Mouse (Mus musculus) liver, embryonic 14.5 days (tissue): ENCODE data around the gene Ccdc13. TPM values are rescaled to one million over a fixed set of nuclear protein-coding genes. Genes with fewer than 3 reads are reported as not detected.

Experiments
- ATAC-seq: fragments of 200-750 bp; cut with Nextera tagmentation; 2 replicates; pipeline ENCODE4 v1.8.0; 2017; ENCODE audit warnings: moderate number of reproducible peaks, mild to moderate bottlenecking, moderate library complexity; ENCODE audit not compliant: insufficient read depth
- DNase-seq, 3 experiments: peaks; one replicate each; pipeline ENCODE4 v3.0.0-alpha.2; 2012 to 2013; ENCODE audit warnings: low read depth in 3 of 3, low spot score in 3 of 3
- H3K27ac ChIP-seq: fragments of 300-500 bp; sonication (generic); 2 replicates; pipeline ENCODE4 v1.5.1; 2014; ENCODE audit warnings: moderate library complexity, mild to moderate bottlenecking, control low read depth, inconsistent platforms
- H3K27me3 ChIP-seq: fragments of 300-500 bp; sonication (generic); 2 replicates; pipeline ENCODE4 v1.6.1; 2014; ENCODE audit warnings: mild to moderate bottlenecking, low read length, moderate library complexity; ENCODE audit not compliant: control insufficient read depth, insufficient read depth
- H3K36me3 ChIP-seq: fragments of 300-500 bp; sonication (generic); replicated peaks from 2 replicates; pipeline ENCODE4 v1.6.1; 2014; ENCODE audit warnings: low read depth; ENCODE audit not compliant: control insufficient read depth, insufficient read depth
- H3K4me1 ChIP-seq, 2 experiments: fragments of 200-500 bp in 1 of 2; fragments of 300-500 bp in 1 of 2; sonication (generic) in 1 of 2; replicated peaks; 2 replicates each; pipeline ENCODE4 v1.6.1; 2012 to 2014; ENCODE audit warnings: antibody characterized with exemption in 1 of 2, inconsistent platforms in 1 of 2, low read length in 1 of 2; ENCODE audit not compliant: control insufficient read depth in 2 of 2, insufficient read depth in 2 of 2
- H3K4me2 ChIP-seq: fragments of 300-500 bp; sonication (generic); 2 replicates; pipeline ENCODE4 v1.6.1; 2014; ENCODE audit warnings: low read depth, mild to moderate bottlenecking, control low read depth, moderate library complexity
- H3K4me3 ChIP-seq, 2 experiments: fragments of 200-500 bp in 1 of 2; fragments of 300-500 bp in 1 of 2; sonication (generic) in 1 of 2; 2 replicates each; pipeline ENCODE4 v1.5.1; 2012 to 2014; ENCODE audit warnings: low read depth in 2 of 2, low read length in 2 of 2, mild to moderate bottlenecking in 2 of 2, control low read depth in 1 of 2, inconsistent platforms in 1 of 2, moderate library complexity in 1 of 2; ENCODE audit not compliant: insufficient read depth in 1 of 2
- H3K9ac ChIP-seq: fragments of 300-500 bp; sonication (generic); replicated peaks from 2 replicates; pipeline ENCODE4 v1.6.1; 2014; ENCODE audit warnings: mild to moderate bottlenecking, control low read depth, moderate library complexity
- H3K9me3 ChIP-seq: fragments of 300-500 bp; sonication (generic); 2 replicates; pipeline ENCODE4 v1.6.1; 2016; ENCODE audit warnings: low read length, mixed read lengths; ENCODE audit not compliant: control insufficient read depth
- CTCF ChIP-seq: IDR thresholded peaks from 2 replicates; pipeline ENCODE4 v1.5.1; 2016; ENCODE audit warnings: antibody characterized with exemption, low read depth, control low read depth
- EP300 ChIP-seq: IDR thresholded peaks from 2 replicates; pipeline ENCODE4 v1.6.1; 2016; ENCODE audit warnings: antibody characterized with exemption, low read depth
- WGBS: fragments of 180-500 bp; shearing (Covaris S2); extraction: QIAGEN DNeasy Blood & Tissue Kit; methylation state at CpG from one replicate; pipeline ENCODE4 v1.1.7; 2014; ENCODE audit not compliant: insufficient replicate concordance; 5-methylcytosine and 5-hydroxymethylcytosine counted together
- polyA plus RNA-seq, 2 experiments: library from polyadenylated mRNA; depleted of rRNA in 1 of 2; stranded (reverse) in 1 of 2; unstranded in 1 of 2; fragments of >200 nt; fragmentation: Nextera tagmentation in 1 of 2; extraction: Ambion mirVana in 1 of 2; gene quantifications; 2 replicates each; pipeline versions ENCODE4 v1.2.1 to v1.2.3; 2012 to 2014

The Ccdc13 gene
- polyA plus RNA-seq, 2 experiments: not detected

DNA sequence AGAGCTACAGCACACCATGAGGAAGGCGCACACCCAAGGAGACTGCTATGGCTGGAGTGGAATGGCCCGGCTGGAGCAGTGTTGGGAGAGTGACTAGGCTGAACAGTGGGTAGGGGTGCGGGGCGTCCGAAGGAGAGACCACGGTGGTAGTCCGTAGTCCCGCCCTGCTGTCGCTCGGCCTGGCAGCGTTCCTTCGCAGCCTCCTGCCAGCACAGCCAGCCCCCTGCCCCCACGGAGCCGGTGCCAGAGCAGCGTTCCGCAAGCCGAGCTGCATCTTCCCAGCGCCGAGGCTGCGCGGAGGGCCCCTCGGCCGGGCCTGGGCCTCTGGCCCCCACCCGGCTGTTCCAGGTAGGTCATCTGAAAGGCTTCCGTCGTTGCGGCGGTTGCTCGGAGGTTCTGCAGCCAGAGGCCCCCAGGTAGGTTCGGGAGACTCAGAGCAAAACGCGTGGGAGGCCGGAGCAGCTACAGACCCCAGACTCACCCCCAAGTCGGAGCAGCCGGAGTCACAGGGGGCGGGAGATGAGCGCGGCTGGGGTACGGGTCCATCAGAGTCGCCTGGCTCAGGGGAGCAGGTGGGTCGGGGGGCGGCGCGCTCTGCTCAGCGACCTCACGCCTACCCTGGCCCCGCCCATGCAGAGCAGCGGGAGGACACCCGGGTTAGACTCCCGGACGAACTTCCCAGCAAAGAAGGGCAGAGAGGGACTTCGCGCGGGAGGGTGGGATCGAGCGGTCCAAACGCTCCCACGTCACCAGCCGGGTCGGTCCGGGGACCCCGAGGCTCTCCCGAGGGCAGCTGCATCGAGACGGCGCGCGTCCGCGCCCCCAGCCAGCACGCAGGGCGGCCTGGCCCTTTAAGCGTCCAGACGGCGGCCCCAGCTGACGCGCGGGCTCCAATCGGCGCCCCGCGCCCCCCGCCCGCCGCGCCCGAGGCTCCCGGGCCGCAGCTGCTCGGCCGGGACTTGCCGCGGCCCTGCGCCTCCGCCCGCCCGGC is 79.9 kb downstream of the Ccdc13 start, which contains the start of gene Zfp651:
Zfp651 (plus strand) TSS at position 240 of the 991 bp plus-strand sequence.
- WGBS: under 1% methylated on average over 89 of the region's 97 CpGs

DNA sequence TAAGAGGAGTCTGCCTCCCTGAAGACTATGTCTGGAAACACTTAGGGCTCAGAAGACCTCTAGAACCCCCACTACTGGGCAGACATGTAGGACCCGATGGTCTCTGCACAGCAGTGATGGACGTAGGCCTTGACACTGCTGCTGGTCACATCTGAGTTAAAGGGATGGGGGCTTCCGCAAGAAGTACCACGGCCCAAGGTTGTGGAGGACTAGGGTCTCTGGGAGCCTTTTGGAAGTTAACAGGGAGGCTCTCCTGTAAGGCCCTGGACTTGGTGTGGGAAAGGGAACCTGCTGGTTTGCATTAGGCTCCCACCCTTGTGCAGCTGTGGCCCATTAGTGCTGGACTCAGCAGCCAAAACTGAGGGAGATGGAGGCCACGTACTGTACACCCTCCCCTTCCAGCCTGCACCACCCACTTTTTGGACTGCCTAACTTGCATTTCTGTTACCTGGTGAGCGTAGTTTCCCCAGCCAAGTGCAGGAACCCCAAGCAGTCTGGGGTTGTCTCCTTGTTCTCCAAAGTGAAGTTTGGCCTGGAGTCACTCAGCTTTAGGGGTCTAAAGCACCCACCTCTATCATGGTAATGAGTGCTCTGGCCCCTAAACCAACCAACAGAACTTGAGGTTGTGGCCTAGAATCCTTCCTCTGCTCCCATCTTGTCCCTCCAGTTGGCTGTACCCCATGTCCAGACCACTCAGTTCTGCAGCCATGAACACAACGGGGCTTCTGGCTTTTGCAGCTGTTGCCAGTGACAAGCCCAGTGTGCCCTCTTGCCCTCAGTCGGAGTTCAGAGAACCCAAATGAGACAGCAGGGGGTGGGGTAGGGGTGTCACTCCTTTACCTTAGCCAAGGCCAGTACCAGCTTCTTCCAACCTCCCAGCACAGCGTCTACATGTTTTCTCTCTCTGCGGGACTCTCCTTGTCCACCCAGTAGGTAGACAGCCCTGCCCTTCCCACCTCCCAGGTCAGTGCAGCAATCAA is 81.1 kb downstream of the Ccdc13 start:
- Histone ChIP-seq H3K4me2 (peak overlapping the region; percentile 64), H3K27me3 (peaks cover 33% of the 10 kb centered on the region), H3K36me3 (peaks cover 27% of the 10 kb centered on the region), H3K4me1 (0 out of 4 replicates have a peak, but pooled peaks cover 0 to 3% of the 10 kb centered on the region in 2 experiments), H3K4me3 (no peak overlapping the region), H3K9me3 (no peaks in the 10 kb centered on the region), H3K9ac (no peak overlapping the region), H3K27ac (no peak overlapping the region)
- WGBS: 58% methylated on average over 10 of the region's 10 CpGs
- ATAC-seq (no peak), DNase-seq (no peak)
- no peak for TF ChIP-seq EP300
- TF ChIP-seq CTCF: no peak

More for the DNA sequence above, 79.9 kb downstream of the Ccdc13 start, which contains the start of gene Zfp651:
- Histone ChIP-seq H3K36me3 (peaks cover 18% of the 10 kb centered on the region), H3K27ac (no peak within 1 kb of the TSS), H3K4me1 (0 out of 4 replicates have a peak, but pooled peaks cover 0 to 3% of the 10 kb centered on the region in 2 experiments), H3K9me3 (no peaks in the 10 kb centered on the region), H3K4me2 (peak within 1 kb of the TSS; percentile 64), H3K9ac (peak within 1 kb of the TSS; percentile 32), H3K27me3 (peaks cover 33% of the 10 kb centered on the region), H3K4me3 (peak within 1 kb of the TSS; percentile 46 to 56)
- DNase-seq: no peak
- peak; percentile 29 for ATAC-seq
- TF ChIP-seq EP300 (no peak), CTCF (no peak)

DNA sequence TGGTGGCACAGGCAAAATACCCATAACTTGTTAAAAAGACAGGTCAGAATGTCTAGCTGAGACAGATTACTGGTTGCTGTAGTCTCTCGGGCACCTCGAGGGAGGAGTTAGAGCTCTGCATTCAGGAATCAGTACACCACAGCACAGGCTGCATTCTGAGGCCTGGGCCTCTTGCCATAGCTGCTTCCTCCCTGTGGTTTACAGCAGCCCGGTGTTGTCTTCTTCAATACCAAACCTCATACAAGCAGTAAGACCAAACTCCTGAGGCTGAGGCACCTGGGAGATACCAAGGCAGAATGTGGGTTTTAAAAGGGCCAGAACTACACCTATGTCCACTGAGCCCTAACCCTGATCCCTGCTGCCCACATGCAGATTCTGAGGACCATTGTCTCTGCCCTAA is 81.8 kb downstream of the Ccdc13 start:
- Histone ChIP-seq H3K4me2 (no peak overlapping the region), H3K27me3 (peaks cover 33% of the 10 kb centered on the region), H3K9ac (no peak overlapping the region), H3K4me3 (no peak overlapping the region), H3K36me3 (peaks cover 32% of the 10 kb centered on the region), H3K9me3 (no peaks in the 10 kb centered on the region), H3K4me1 (0 out of 4 replicates have a peak, but pooled peaks cover 0 to 3% of the 10 kb centered on the region in 2 experiments), H3K27ac (no peak overlapping the region)
- TF ChIP-seq CTCF (no peak), EP300 (no peak)
- WGBS: 24% methylated on average over 3 of the region's 3 CpGs
- ATAC-seq (no peak), DNase-seq (no peak)

DNA sequence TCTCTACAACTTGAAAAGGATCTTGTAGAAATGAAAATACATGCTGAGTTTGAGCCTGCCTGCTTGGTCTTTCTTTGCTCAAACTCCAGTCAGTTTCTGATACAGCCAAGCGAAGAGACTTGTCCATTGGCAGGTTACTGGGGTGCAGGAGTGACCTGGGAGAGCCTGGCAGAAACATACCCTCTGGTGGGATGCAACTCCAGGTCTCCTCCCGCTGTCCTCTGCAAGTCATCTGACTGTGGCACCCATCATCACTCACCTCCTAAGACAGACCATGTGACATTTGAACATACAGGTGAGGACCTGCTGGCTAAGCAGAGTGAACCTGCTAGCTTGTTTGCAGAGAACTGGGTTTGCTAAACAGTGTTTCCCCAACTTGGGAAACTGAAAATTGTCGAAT is 82.5 kb downstream of the Ccdc13 start:
- no peak for TF ChIP-seq EP300
- Histone ChIP-seq H3K9me3 (no peaks in the 10 kb centered on the region), H3K4me1 (0 out of 4 replicates have a peak, but pooled peaks cover 0 to 3% of the 10 kb centered on the region in 2 experiments), H3K27ac (no peak overlapping the region), H3K4me3 (no peak overlapping the region), H3K36me3 (peaks cover 38% of the 10 kb centered on the region), H3K27me3 (peaks cover 33% of the 10 kb centered on the region), H3K9ac (no peak overlapping the region), H3K4me2 (no peak overlapping the region)
- WGBS: 72% methylated on average over 3 of the region's 3 CpGs
- ATAC-seq: no peak
- DNase-seq: no peak
